Mouse (Mus musculus): ENCODE results near the gene Gm1043. TPM values are rescaled to one million over a fixed set of nuclear protein-coding genes. Genes with fewer than 3 reads are reported as not detected.
A peak's percentile ranks its signal among the peaks of the same experiment; 100 is the strongest.

Gm1043 gene
- polyA plus RNA-seq, 1 experiment from 2014 or later = 2.0 TPM

- H3K9me3 ChIP-seq (ENCODE audit: control insufficient read depth, low read length) = no peaks in the 10 kb centered on the region
- no peak overlapping the region for H3K4me2 ChIP-seq (ENCODE audit: low read length)
- H3K27me3 ChIP-seq (ENCODE audit: control insufficient read depth, insufficient read depth, low read length) = no peaks in the 10 kb centered on the region
- 73% methylated on average over 3 of the region's 3 CpGs for WGBS
- ATAC-seq (ENCODE audit: low FRiP score, low TSS enrichment) = no peak
- no peak overlapping the region for H3K27ac ChIP-seq (replicated peaks; ENCODE audit: low read depth, low read length)
- H3K36me3 ChIP-seq (ENCODE audit: control insufficient read depth, insufficient read depth, low read length) = no peaks in the 10 kb centered on the region
- no peaks in the 10 kb centered on the region for H3K4me1 ChIP-seq (ENCODE audit: control insufficient read depth, insufficient read depth, low read length)
- no peak overlapping the region for H3K9ac ChIP-seq (replicated peaks; ENCODE audit: low read length)
- no peak for DNase-seq
- H3K4me3 ChIP-seq (replicated peaks; ENCODE audit: low read depth, low read length) = no peak overlapping the region
Measured at GRCm38 (mm10) chr5:37056471-37056870, 28.7 kb upstream of the Gm1043 start.

DNA sequence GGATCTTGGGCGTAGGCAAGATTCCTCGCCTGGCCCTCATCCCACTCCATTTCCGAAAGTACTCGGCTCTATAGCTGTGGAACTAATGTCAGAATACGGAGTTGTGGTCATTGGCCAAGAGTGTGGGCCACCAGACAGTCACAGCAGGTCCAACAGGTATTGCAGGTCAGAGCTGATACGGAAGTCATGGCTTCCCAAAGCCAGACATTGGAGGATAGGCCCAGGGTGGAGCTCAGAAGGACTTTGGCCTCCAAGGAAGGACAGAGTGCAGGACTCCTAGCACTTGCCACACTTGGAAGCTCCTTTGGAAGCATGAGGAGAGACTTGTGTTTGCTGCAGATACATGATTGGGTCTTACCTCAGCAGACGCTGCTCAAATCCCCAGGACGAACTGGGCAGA is 23.6 kb upstream of the Gm1043 start:
- H3K4me1 ChIP-seq (ENCODE audit: control insufficient read depth, insufficient read depth, low read length) = peaks cover 10% of the 10 kb centered on the region; the same call in 1 of the 2 replicates
- WGBS = 92% methylated on average over 8 of the region's 8 CpGs
- H3K4me3 ChIP-seq (replicated peaks; ENCODE audit: low read depth, low read length) = no peak overlapping the region
- no peak overlapping the region for H3K4me2 ChIP-seq (ENCODE audit: low read length)
- no peaks in the 10 kb centered on the region for H3K9me3 ChIP-seq (ENCODE audit: control insufficient read depth, low read length)
- DNase-seq (no peak), ATAC-seq (ENCODE audit: low FRiP score, low TSS enrichment) (no peak)
- no peak overlapping the region for H3K27ac ChIP-seq (replicated peaks; ENCODE audit: low read depth, low read length)
- H3K36me3 ChIP-seq (ENCODE audit: control insufficient read depth, insufficient read depth, low read length) = no peaks in the 10 kb centered on the region
- no peaks in the 10 kb centered on the region for H3K27me3 ChIP-seq (ENCODE audit: control insufficient read depth, insufficient read depth, low read length)
- no peak overlapping the region for H3K9ac ChIP-seq (replicated peaks; ENCODE audit: low read length)

DNA sequence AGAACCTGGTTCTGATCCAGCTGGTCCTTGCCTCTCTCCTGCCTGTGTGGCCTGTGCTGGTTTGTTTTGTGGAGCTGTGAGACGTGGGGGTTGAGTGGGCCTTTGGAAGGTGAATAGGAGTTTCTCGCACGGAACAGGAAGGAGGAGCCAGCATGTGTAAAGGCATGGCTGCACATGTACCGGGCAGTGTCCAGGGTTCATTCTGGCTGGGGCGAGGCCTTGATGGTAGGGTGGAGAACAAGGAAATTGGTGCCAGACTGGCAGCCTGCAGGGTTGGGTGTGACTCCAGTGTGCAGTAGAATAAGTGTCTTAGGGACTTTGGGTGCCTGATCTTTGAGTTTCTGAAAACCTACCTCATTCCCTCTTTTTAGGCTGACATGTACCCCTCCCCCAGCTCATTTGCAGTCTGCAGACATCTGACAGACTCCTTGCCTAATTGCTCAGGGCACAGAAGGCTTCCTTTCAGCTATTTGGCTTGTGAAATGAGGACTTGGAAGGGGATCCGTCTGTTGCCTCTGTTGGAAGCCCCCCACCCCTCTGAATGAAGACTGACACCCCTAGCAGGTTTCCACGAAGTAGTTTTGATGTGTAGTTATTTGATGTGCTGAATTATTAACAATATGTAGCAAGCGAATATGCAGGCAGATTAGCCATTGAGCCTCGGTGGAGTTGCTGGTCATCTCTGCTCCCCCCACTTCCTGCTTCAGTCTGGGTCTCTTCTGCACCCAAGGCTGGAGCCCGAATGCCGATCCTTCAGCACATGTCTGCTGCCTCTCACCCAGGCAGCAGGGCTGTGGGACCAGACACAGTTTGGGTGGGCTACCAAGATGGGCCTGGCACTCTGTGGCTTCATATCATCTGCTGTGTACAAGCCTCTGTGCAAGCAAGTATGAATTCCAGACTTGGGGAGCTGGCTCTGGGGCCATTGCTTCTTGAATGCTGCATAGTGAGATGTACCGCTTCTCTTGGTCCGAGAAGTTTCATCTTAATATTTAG is 20.4 kb upstream of the Gm1043 start:
- no peak overlapping the region for H3K4me3 ChIP-seq (replicated peaks; ENCODE audit: low read depth, low read length)
- no peak overlapping the region for H3K27ac ChIP-seq (replicated peaks; ENCODE audit: low read depth, low read length)
- H3K4me1 ChIP-seq (ENCODE audit: control insufficient read depth, insufficient read depth, low read length) = peaks cover 10% of the 10 kb centered on the region; the same call in 1 of the 2 replicates
- DNase-seq (peak; percentile 35), ATAC-seq (ENCODE audit: low FRiP score, low TSS enrichment) (peak; percentile 11; the same call in 1 of the 2 replicates)
- WGBS = 70% methylated on average over 13 of the region's 13 CpGs
- no peak overlapping the region for H3K4me2 ChIP-seq (ENCODE audit: low read length)
- no peaks in the 10 kb centered on the region for H3K36me3 ChIP-seq (ENCODE audit: control insufficient read depth, insufficient read depth, low read length)
- no peaks in the 10 kb centered on the region for H3K27me3 ChIP-seq (ENCODE audit: control insufficient read depth, insufficient read depth, low read length)
- no peak overlapping the region for H3K9ac ChIP-seq (replicated peaks; ENCODE audit: low read length)
- H3K9me3 ChIP-seq (ENCODE audit: control insufficient read depth, low read length) = no peaks in the 10 kb centered on the region

DNA sequence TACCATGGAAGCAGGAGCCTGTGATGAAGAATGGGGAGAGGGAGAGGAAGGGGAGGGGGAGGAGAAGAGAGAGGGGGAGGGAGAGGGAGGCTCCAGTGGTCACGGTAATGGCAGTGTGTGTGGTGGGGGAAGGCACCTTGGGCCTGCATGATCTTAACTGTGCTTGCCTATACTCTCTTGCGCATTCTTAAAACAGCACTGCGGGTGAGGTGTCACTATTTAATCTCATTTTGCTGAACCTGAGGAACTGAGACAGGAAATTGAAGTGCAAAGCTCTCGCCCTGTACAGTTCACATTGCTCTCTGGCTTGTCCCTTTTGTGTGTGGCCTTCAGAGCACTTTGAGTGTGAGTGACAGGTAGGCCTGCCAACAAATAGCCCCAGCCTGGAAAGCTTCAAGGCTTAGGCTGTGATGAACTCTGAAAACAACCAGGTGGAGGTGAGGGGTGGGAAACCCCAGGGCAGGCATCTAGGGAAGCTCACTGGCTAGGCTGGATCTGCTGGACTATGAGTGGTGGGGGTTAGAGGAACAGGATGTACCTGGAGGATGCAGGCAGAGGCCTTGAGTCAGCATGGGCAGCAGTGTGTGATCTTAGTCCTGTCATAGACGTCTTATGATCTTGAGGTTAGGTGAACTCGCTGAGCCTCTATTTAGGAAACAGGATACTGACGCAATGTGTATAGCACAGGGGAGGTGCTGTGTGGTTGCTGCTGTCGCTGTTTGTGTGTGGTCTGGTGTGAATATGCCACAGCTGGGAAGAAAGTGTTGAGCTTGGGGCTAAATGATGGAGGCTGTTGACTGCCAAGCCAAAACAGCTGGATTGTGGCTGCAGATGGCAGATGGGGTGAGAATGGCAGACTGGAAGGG is 18.2 kb upstream of the Gm1043 start:
- Histone ChIP-seq H3K9me3 (ENCODE audit: control insufficient read depth, low read length) (no peaks in the 10 kb centered on the region), H3K9ac (replicated peaks; ENCODE audit: low read length) (no peak overlapping the region), H3K4me1 (ENCODE audit: control insufficient read depth, insufficient read depth, low read length) (peaks cover 10% of the 10 kb centered on the region; the same call in 1 of the 2 replicates), H3K27ac (replicated peaks; ENCODE audit: low read depth, low read length) (no peak overlapping the region), H3K27me3 (ENCODE audit: control insufficient read depth, insufficient read depth, low read length) (no peaks in the 10 kb centered on the region), H3K4me2 (ENCODE audit: low read length) (no peak overlapping the region), H3K4me3 (replicated peaks; ENCODE audit: low read depth, low read length) (no peak overlapping the region), H3K36me3 (ENCODE audit: control insufficient read depth, insufficient read depth, low read length) (no peaks in the 10 kb centered on the region)
- ATAC-seq (ENCODE audit: low FRiP score, low TSS enrichment) = no peak
- no peak for DNase-seq
- WGBS = 75% methylated on average over 8 of the region's 8 CpGs

- Histone ChIP-seq H3K27me3 (ENCODE audit: control insufficient read depth, insufficient read depth, low read length) (no peaks in the 10 kb centered on the region), H3K9ac (replicated peaks; ENCODE audit: low read length) (no peak overlapping the region), H3K4me3 (replicated peaks; ENCODE audit: low read depth, low read length) (no peak overlapping the region), H3K4me2 (ENCODE audit: low read length) (no peak overlapping the region), H3K36me3 (ENCODE audit: control insufficient read depth, insufficient read depth, low read length) (no peaks in the 10 kb centered on the region), H3K4me1 (ENCODE audit: control insufficient read depth, insufficient read depth, low read length) (peaks cover 11% of the 10 kb centered on the region), H3K27ac (replicated peaks; ENCODE audit: low read depth, low read length) (no peak overlapping the region), H3K9me3 (ENCODE audit: control insufficient read depth, low read length) (no peaks in the 10 kb centered on the region)
- DNase-seq (no peak), ATAC-seq (ENCODE audit: low FRiP score, low TSS enrichment) (no peak)
- WGBS = 88% methylated on average over 4 of the region's 4 CpGs
Measured at GRCm38 (mm10) chr5:37073660-37074059, 11.5 kb upstream of the Gm1043 start.

DNA sequence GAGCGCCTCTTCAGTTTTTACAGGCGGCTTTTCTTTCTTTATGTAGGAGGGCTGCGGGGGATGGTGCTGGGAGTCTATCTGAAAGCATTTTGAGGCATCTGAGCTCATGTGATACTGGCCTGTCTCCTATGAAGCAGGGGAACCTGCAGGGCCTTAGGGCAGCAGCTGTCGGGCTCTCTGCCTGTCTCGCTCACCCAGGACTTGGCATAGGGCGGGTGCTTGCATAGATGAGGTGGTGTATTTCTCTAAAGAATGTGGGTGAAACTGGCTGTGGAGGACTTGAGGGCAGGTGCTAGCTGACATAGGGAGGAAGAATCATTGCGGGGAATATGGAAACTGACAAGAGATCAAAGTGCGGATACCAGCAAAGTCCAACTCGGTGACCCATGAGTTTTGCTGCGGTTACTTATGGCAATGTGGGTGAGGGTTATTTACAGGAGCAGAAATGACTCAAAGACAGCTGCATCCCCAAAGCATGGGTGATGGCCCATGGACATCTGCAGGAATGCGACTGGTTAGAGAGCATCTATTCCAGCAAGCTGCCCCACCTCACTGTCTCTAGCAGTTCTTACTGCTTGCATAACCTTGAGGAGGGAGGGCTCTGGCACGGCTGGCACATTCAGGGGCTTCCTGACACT is 8.4 kb upstream of the Gm1043 start:
- no peak for ATAC-seq (ENCODE audit: low FRiP score, low TSS enrichment)
- 57% methylated on average over 12 of the region's 12 CpGs for WGBS
- Histone ChIP-seq H3K4me1 (ENCODE audit: control insufficient read depth, insufficient read depth, low read length) (peaks cover 11% of the 10 kb centered on the region), H3K4me2 (ENCODE audit: low read length) (no peak overlapping the region), H3K36me3 (ENCODE audit: control insufficient read depth, insufficient read depth, low read length) (no peaks in the 10 kb centered on the region), H3K27ac (replicated peaks; ENCODE audit: low read depth, low read length) (0 out of 2 replicates have a peak overlapping the region, but pooled peaks have one; percentile 37), H3K27me3 (ENCODE audit: control insufficient read depth, insufficient read depth, low read length) (no peaks in the 10 kb centered on the region), H3K4me3 (replicated peaks; ENCODE audit: low read depth, low read length) (no peak overlapping the region), H3K9ac (replicated peaks; ENCODE audit: low read length) (no peak overlapping the region), H3K9me3 (ENCODE audit: control insufficient read depth, low read length) (no peaks in the 10 kb centered on the region)
- DNase-seq = no peak

DNA sequence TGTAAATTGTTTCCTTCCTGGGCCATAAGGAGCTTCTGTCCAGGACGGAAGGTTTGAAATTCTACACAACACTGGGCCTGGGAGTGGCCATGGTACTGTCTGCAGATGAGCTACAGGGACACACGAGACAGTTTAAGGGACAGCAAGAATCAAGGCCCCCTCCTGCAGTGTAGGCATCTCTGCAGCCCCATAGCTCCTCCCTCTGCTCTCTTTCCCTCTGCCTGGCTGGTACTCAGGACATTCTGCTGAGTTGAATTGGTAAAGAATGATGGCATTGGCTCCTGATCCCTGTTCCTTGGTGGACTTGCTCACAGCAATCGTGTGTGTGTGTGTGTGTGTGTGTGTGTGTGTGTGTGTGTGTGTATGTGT is 7.9 kb upstream of the Gm1043 start:
- WGBS = 51% methylated on average over 3 of the region's 3 CpGs
- H3K27ac ChIP-seq (replicated peaks; ENCODE audit: low read depth, low read length) = no peak overlapping the region
- ATAC-seq (ENCODE audit: low FRiP score, low TSS enrichment) = no peak

GRCm38 (mm10) chr5:37079484-37079883 is 5.7 kb upstream of the Gm1043 start:
- H3K9ac ChIP-seq (replicated peaks; ENCODE audit: low read length) = no peak overlapping the region
- no peak overlapping the region for H3K4me3 ChIP-seq (replicated peaks; ENCODE audit: low read depth, low read length)
- H3K4me2 ChIP-seq (ENCODE audit: low read length) = no peak overlapping the region
- DNase-seq (no peak), ATAC-seq (ENCODE audit: low FRiP score, low TSS enrichment) (no peak)
- no peaks in the 10 kb centered on the region for H3K36me3 ChIP-seq (ENCODE audit: control insufficient read depth, insufficient read depth, low read length)
- no peaks in the 10 kb centered on the region for H3K27me3 ChIP-seq (ENCODE audit: control insufficient read depth, insufficient read depth, low read length)
- H3K4me1 ChIP-seq (ENCODE audit: control insufficient read depth, insufficient read depth, low read length) = peaks cover 17% of the 10 kb centered on the region
- no peak overlapping the region for H3K27ac ChIP-seq (replicated peaks; ENCODE audit: low read depth, low read length)
- 96% methylated on average over 4 of the region's 4 CpGs for WGBS
- H3K9me3 ChIP-seq (ENCODE audit: control insufficient read depth, low read length) = no peaks in the 10 kb centered on the region

More for the DNA sequence above, 7.9 kb upstream of the Gm1043 start:
- no peaks in the 10 kb centered on the region for H3K9me3 ChIP-seq (ENCODE audit: control insufficient read depth, low read length)
- H3K4me2 ChIP-seq (ENCODE audit: low read length) = no peak overlapping the region
- H3K9ac ChIP-seq (replicated peaks; ENCODE audit: low read length) = no peak overlapping the region
- no peak overlapping the region for H3K4me3 ChIP-seq (replicated peaks; ENCODE audit: low read depth, low read length)
- no peak for DNase-seq
- H3K36me3 ChIP-seq (ENCODE audit: control insufficient read depth, insufficient read depth, low read length) = no peaks in the 10 kb centered on the region
- H3K4me1 ChIP-seq (ENCODE audit: control insufficient read depth, insufficient read depth, low read length) = peaks cover 14% of the 10 kb centered on the region
- no peaks in the 10 kb centered on the region for H3K27me3 ChIP-seq (ENCODE audit: control insufficient read depth, insufficient read depth, low read length)

Data from midbrain, embryonic 14.5 days (tissue).